Mouse (Mus musculus): ENCODE results near the gene Abcc10.
A peak's percentile ranks its signal among the peaks of the same experiment; 100 is the strongest.

Abcc10 gene

DNA sequence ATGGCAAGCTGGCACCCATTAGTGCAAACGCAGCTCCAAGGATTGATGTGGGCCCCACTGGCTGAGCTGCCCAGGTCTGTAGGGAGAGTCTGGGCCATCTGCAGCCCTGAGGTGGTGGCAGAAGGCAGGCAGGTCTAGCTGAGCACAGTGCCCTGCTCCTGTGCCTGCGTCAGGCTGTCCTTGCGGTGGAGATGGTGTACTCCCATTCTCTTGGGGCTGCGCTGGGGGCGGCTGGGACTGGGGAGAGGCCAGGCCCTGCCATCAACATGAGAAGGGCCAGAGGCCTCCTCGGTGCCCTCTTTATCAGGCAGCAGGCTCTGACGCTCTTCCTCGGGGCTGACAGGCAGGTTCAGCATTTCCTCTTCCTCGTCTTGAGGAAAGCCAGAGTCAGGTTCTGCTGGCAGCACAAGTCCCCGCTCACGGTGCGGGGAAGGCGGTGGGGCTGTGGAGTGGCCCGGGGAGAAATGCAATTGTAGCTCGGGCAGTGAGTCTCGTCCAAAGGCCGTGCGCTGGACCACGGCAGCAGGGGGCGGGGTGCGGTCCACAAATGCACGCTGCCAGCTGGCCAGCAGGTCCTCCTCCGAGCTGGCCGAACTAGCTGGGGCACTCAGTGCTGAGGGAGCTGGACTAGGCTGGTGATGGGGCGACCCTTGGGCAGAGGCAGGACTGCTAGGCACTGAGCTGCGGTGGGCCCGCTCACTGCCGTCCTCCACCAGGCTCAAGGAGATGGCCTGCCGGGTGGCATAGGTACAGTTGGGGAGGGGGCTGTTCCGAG is 69.7 kb downstream of the Abcc10 start:
- no peak for DNase-seq (ENCODE audit: low read depth, low spot score)

DNA sequence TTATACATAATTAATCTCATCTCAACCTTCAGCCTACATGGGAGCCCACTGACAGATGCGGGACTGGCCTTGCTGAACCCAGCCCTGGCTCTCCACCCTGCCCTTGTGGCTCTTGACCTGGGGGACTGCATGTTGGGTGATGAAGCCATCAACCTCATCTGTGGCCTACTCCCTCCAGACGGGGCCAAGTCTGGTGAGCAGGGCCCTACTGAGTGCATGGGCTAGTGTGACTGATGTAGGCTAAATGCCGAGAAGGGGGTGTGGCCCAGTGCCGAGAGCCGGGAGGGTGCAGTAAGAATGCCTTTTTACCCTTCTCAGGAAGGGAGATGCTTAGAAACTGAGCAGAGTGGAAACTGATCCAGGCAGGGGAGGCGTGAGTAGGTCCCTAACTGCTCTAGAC is 73.0 kb downstream of the Abcc10 start:
- no peak for DNase-seq (ENCODE audit: low read depth, low spot score)

- DNase-seq (ENCODE audit: low read depth, low spot score): no peak
Observed at GRCm38 (mm10) chr17:46254106-46254505, 74.0 kb downstream of the Abcc10 start.

DNA sequence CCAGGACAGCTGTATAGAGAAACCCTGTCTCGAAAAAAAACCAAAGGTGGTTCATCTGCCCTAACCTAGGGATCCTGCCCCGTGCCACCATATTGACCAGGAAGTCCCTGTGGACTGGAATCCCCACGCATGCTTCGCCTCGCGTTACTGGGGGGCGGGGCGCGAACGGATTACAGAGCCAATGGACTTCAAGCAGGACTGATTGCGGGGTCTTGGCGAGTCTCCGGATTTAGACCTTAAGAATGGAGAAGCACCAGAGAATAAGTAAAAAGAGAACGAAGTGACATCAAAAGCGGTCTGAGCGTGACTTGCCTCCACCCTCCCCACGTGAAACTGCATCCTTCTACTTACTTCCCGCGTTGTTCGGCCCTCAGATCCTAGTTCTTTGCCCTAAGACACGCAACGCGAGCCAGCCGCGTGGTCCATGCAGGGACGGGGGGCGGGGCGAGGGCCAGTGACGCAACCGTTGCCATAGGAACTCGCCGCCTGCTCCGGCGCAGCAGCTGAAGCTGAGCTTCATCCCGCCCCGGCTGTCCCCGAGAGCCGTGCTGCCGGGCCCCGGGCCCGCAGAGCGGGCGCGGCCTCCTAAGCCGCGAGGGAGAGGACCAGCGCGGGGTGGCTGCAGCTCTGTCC is 74.6 kb downstream of the Abcc10 start, which contains the start of gene Lrrc73:
TSS of gene Lrrc73 (plus strand) at position 80 of the 633 bp plus-strand sequence.
- DNase-seq (ENCODE audit: low read depth, low spot score): peak; percentile 75

Measured in retina, adult 2 months (tissue).